8 mouse cellular contexts compared by ENCODE assay signal in the genomic region with DNA sequence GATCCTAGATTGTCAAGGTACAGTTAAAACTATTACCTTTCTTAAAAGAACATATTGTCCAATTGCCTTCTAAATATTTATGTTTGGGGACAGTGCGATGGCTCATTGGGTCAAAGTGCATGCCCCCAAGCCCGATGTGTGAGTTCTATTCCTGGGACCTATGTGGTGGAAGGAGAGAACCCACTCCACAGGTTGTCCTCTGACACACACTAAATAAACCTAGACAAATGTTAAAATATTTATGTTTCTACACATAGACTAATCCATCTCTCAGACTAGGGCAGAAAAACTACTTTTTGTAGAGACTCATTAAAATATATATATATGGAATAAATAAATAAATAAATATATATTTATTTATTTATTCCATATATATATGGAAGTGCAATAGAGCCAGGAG. TPM values are rescaled to one million over a fixed set of nuclear protein-coding genes. Genes with fewer than 3 reads are reported as not detected.
A peak's percentile ranks its signal among the peaks of the same experiment; 100 is the strongest.
DNase-seq lines count a peak whose midpoint lies in the region; ATAC-seq lines count a peak whose summit lies in the region.

No protein-coding gene starts in this region.

- intact Hi-C loops in heart, postnatal 36 days (cut with DNase I): loop anchor here (5.0 kb wide), 2 partner anchors 48 to 88 kb away; a partner anchor contains a TSS
- intact Hi-C loops in gastrocnemius, postnatal 14 days (cut with DNase I; ENCODE audit: low total_unique reads): loop anchor here (5.0 kb wide), 1 partner anchor 48 kb away; a partner anchor contains a TSS

- no peak overlapping the region for H3K27ac ChIP-seq in heart, embryonic 13.5 days (replicated peaks)
- H3K27ac ChIP-seq in hindbrain, embryonic 14.5 days: no peak overlapping the region
- H3K27ac ChIP-seq in midbrain, embryonic 15.5 days: no peak overlapping the region

- no peaks in the 10 kb centered on the region for H3K9me3 ChIP-seq in heart, embryonic 13.5 days
- no peaks in the 10 kb centered on the region for H3K9me3 ChIP-seq in hindbrain, embryonic 14.5 days (ENCODE audit: control insufficient read depth, low read length)
- H3K9me3 ChIP-seq in midbrain, embryonic 15.5 days: no peaks in the 10 kb centered on the region

- H3K4me1 ChIP-seq in heart, embryonic 13.5 days: peaks cover 13% of the 10 kb centered on the region
- peaks cover 10% of the 10 kb centered on the region for H3K4me1 ChIP-seq in hindbrain, embryonic 14.5 days (replicated peaks; ENCODE audit: control insufficient read depth, insufficient read depth, low read length)
- H3K4me1 ChIP-seq in midbrain, embryonic 15.5 days: peaks cover 12% of the 10 kb centered on the region

- peak overlapping the region; percentile 92 for H3K4me2 ChIP-seq in heart, embryonic 13.5 days
- no peak overlapping the region for H3K4me2 ChIP-seq in hindbrain, embryonic 14.5 days (replicated peaks)
- H3K4me2 ChIP-seq in midbrain, embryonic 15.5 days: peak overlapping the region; percentile 73; the same call in 1 of the 2 replicates

- no peaks in the 10 kb centered on the region for H3K27me3 ChIP-seq in heart, embryonic 13.5 days (replicated peaks)
- no peaks in the 10 kb centered on the region for H3K27me3 ChIP-seq in hindbrain, embryonic 14.5 days (ENCODE audit: control insufficient read depth, insufficient read depth, low read length)
- H3K27me3 ChIP-seq in midbrain, embryonic 15.5 days (replicated peaks): no peaks in the 10 kb centered on the region

- 95% methylated on average over 2 of the region's 2 CpGs for WGBS in heart, embryonic 13.5 days
- WGBS in hindbrain, embryonic 14.5 days: 96% methylated on average over 2 of the region's 2 CpGs
- 90% methylated on average over 2 of the region's 2 CpGs for WGBS in midbrain, embryonic 15.5 days

- no peak for ATAC-seq in heart, embryonic 13.5 days (ENCODE audit: extremely low read depth, insufficient number of reproducible peaks, low FRiP score, low TSS enrichment)
- peak; percentile 57; the same call in 1 of the 2 replicates for ATAC-seq in hindbrain, embryonic 14.5 days (ENCODE audit: low FRiP score)
- ATAC-seq in midbrain, embryonic 15.5 days (replicated peaks): peak; percentile 37
- no peak for ATAC-seq in frontal cortex, adult (ENCODE audit: low TSS enrichment)

- H3K36me3 ChIP-seq in heart, embryonic 13.5 days: peaks cover 28% of the 10 kb centered on the region
- peaks cover 25% of the 10 kb centered on the region for H3K36me3 ChIP-seq in hindbrain, embryonic 14.5 days (replicated peaks; ENCODE audit: control insufficient read depth, insufficient read depth)
- peaks cover 16% of the 10 kb centered on the region for H3K36me3 ChIP-seq in midbrain, embryonic 15.5 days (replicated peaks)

- H3K4me3 ChIP-seq in heart, embryonic 13.5 days: peak overlapping the region; percentile 97
- H3K4me3 ChIP-seq in hindbrain, embryonic 14.5 days (replicated peaks; ENCODE audit: low read length): peak overlapping the region; percentile 57; the same call in 1 of the 2 replicates
- H3K4me3 ChIP-seq in midbrain, embryonic 15.5 days: peak overlapping the region; percentile 90; the same call in 1 of the 2 replicates

- no peak for DNase-seq in heart, postnatal 36 days
- DNase-seq in c-Kit-positive CD71-positive TER-119-positive erythroid progenitor cells, embryonic 14.5 days (ENCODE audit: low spot score): peak; percentile 6
- no peak for DNase-seq in hindbrain, embryonic 14.5 days (ENCODE audit: low spot score)
- no peak for DNase-seq in frontal cortex, postnatal 36 days (ENCODE audit: low spot score in 2 of 2)
- no peak for DNase-seq in gastrocnemius, postnatal 14 days

- H3K9ac ChIP-seq in heart, embryonic 13.5 days: no peak overlapping the region
- no peak overlapping the region for H3K9ac ChIP-seq in hindbrain, embryonic 14.5 days
- H3K9ac ChIP-seq in midbrain, embryonic 15.5 days: no peak overlapping the region

RNA-seq across cellular contexts. Expression of a gene that starts 0.4 kb away (rescaled TPM):
- 0.32 and 0.48 TPM in 2 replicates for polyA plus RNA-seq in heart, embryonic 13.5 days (2015; fragmentation: Nextera tagmentation; extraction: Ambion mirVana)
- 10 to 100 TPM in 1 of 2 experiments, 1 to 10 TPM in 1; 10.0 to 11.1 TPM for total RNA-seq in heart, postnatal 36 days (2021)
- polyA plus RNA-seq in hindbrain, embryonic 14.5 days (2014; fragmentation: Nextera tagmentation; extraction: Ambion mirVana): 0.54 and 1.1 TPM in 2 replicates
- polyA plus RNA-seq in midbrain, embryonic 15.5 days (2015; fragmentation: Nextera tagmentation; extraction: Ambion mirVana): 0.43 and 1.2 TPM in 2 replicates
- total RNA-seq in gastrocnemius, postnatal 14 days (2021): 1 to 10 TPM; 8.0 to 8.8 TPM

RNA-seq across cellular contexts. Expression of a gene that starts 48.4 kb away (rescaled TPM):
- polyA plus RNA-seq in heart, embryonic 13.5 days (2015; fragmentation: Nextera tagmentation; extraction: Ambion mirVana): 26.0 and 30.0 TPM in 2 replicates
- 10 to 100 TPM; 27.7 to 31.3 TPM for total RNA-seq in heart, postnatal 36 days (2021)
- polyA plus RNA-seq in hindbrain, embryonic 14.5 days (2014; fragmentation: Nextera tagmentation; extraction: Ambion mirVana): 40.1 and 42.0 TPM in 2 replicates
- 31.4 and 34.1 TPM in 2 replicates for polyA plus RNA-seq in midbrain, embryonic 15.5 days (2015; fragmentation: Nextera tagmentation; extraction: Ambion mirVana)
- 10 to 100 TPM; 11.1 to 13.4 TPM for total RNA-seq in gastrocnemius, postnatal 14 days (2021)

Comparison
In these comparisons a context has a peak if more than half of its experiments do, and no peak if none do; other contexts are left out.
1. ATAC-seq: peak in hindbrain, embryonic 14.5 days (single experiment) and midbrain, embryonic 15.5 days (single experiment); none in heart, embryonic 13.5 days (single experiment) and frontal cortex, adult (single experiment).
2. Peak in every context shown above with its lines, with median percentiles within 50 percentile points of each other: H3K4me3 ChIP-seq.